Mouse (Mus musculus): Measurements from ENCODE around the gene Hes3.

DNA sequence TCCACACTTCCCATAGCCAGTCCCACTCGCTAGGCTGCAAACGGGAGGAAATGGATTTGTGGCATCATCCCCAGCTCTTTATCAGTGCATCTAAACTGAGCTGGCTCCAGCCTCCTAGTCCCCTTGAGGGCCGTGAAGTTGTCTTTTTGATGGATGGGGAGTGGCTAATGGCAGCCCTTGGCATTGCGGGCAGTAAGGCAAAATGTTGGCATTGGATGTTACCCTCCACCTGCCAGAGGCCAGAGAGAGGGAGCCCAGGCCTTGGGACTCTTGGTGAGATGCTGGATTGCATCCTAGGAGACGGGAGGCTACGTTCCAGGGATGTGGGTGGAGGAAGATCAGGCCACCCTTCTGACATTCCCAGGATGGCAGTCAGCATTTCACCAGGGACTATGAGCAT is 14.5 kb upstream of the Hes3 start:
- TF ChIP-seq CTCF (IDR thresholded peaks at IDR 0.05; ENCODE audit: borderline replicate concordance, insufficient read depth, low read depth, low read length) (no peak), POLR2A (IDR thresholded peaks at IDR 0.05; ENCODE audit: borderline replicate concordance, insufficient read depth, low read length) (no peak)
